Mouse (Mus musculus) mouse embryonic stem cell (cell line): ENCODE results near the gene Slc38a2.

Experiments
- in situ Hi-C, 2 experiments: fragments of 300-500 bp; cut with MboI; formaldehyde crosslinking; loops; 1 replicate in 1 of 2; 3 replicates in 1 of 2; pipeline ENCODE4 v1.14.3; 2019 to 2020; ENCODE audit warnings: low sequenced_read_pairs in 2 of 2, low pct_unique_long_range_greater_than_20kb in 1 of 2, mixed read lengths in 1 of 2; ENCODE audit not compliant: unreplicated experiment in 1 of 2

Gene Slc38a2

GRCm38 (mm10) chr15:96684132-96684830, 15.2 kb downstream of the Slc38a2 start:
- in situ Hi-C loops = no loop called here

GRCm38 (mm10) chr15:96678871-96679773, 20.4 kb downstream of the Slc38a2 start:
- in situ Hi-C loops = loop anchor here (5.0 to 10.0 kb wide), 2 partner anchors 132 to 134 kb away; no protein-coding TSS in a partner anchor

DNA sequence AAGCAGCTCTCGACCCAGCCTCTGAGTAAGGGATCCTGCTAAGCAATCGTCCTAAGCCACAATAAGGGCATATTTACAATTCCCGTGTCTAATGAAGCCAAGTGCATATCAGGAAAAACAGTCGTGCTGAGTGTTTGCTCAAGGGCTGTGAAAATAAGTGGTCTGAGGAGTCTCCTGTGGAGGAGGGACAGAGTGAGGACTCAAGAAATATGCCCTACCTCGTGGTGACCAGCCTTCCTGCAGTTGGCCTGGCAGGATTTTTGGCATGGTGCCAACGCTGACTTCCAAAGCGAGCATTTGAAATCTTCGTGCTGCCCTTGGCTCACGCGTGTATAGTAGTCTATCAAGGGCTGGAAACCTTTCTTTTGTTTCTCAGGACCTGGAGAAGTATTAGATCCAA, 23.0 kb downstream of the Slc38a2 start:
- in situ Hi-C loops = loop anchor here (5.0 to 10.0 kb wide), 2 partner anchors 129 to 132 kb away; no protein-coding TSS in a partner anchor

DNA sequence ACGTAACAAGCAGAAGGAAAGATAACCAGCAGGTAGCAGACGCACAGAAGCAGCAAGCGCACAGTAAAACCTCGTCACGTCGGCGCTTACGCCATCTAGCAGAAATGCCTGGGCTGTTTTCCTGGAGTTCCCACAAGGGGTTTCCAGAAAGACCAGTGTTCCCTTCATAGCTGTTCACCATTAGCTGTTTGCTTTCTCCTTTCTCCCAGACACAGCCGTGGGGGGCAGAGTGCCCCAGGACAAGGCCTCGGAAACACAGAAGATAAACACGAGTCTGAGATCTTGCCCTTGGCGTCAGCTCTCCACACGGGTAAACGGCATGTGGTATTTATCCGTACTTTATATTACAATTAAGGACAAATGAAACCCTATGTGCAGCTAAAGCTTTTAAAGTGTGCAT, 23.8 kb downstream of the Slc38a2 start:
- in situ Hi-C loops = loop anchor here (5.0 to 10.0 kb wide), 2 partner anchors 128 to 131 kb away; no protein-coding TSS in a partner anchor

DNA sequence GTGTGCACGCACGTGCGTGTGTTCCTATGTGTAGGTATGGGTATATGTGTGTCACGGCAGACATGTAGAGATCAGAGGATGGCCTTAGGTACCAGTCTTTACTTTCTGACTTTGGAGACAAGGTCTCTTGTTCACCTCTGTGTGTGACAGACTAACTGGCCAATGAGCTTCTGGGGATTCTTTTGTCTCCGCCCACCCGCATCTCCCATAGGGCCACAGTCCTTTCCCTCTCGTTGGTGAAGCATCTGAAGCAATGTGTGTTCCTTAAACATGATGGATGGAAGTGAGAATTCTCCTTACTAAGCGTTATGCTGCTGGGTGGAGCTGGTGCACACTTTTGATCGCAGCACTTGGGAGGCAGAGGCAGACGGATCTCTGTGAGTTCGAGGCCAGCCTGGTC, 24.5 kb downstream of the Slc38a2 start:
- in situ Hi-C loops = loop anchor here (5.0 to 10.0 kb wide), 2 partner anchors 128 to 130 kb away; no protein-coding TSS in a partner anchor

DNA sequence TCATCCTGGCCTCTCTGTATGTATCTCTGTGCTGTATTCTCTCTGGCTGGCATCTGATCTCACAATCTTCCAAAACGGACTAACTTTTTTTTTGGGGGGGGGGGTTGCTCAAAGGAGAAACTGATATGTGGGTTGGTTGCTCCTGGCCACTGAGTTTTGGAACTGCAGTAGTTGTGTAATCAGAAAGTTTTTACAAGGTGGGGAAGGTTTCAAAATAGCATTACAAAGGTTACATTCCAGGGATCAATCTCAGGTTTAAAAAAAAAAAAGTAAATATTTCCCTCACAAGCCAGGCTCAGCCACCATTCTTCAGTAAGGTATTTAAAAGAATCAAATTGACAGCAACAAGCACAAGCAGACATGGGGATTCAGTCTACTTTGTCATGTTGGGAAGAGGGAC, 25.4 kb downstream of the Slc38a2 start:
- in situ Hi-C loops = loop anchor here in 1 of 2 experiments (10.0 kb wide), 1 partner anchor 129 kb away; no protein-coding TSS in a partner anchor

DNA sequence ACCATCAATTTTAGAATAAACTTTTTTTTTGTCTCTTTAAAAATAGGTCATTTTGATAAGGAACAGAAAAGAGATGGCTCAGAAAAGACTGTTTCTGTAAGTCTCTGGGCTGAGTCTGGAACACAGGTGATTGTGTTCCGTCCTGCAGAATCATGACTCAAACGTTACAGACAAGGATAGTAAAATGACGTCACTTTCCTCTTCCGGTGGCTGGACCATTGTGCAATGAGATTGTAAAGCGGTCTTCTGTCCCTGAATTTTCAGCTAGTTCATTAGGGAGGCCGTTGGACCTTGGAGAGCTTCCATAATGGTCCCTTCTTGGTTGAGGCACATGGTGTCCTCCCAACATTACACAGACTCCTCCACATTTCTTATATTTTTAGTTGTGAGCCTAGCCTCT, 29.8 kb downstream of the Slc38a2 start:
- in situ Hi-C loops = loop anchor here in 1 of 2 experiments (10.0 kb wide), 1 partner anchor 125 kb away; no protein-coding TSS in a partner anchor

DNA sequence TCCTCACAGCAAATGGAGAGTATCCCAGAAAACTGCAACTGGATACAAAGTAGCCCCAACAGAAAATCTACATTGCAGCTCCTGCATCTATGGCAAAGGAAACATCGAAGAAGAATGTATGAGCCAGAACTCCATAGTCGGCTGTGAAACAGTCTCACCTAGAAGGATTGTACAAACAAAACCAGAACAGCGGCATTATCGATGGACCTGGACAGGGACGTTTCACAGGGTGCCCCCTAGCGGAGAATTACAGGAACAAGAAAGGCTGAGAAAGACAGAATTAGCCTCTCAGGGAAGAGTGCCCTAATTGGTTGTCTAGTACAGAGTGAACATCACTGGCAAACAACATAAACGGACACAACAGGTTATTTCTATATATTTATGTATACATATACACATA, 32.9 kb downstream of the Slc38a2 start:
- in situ Hi-C loops = no loop called here

DNA sequence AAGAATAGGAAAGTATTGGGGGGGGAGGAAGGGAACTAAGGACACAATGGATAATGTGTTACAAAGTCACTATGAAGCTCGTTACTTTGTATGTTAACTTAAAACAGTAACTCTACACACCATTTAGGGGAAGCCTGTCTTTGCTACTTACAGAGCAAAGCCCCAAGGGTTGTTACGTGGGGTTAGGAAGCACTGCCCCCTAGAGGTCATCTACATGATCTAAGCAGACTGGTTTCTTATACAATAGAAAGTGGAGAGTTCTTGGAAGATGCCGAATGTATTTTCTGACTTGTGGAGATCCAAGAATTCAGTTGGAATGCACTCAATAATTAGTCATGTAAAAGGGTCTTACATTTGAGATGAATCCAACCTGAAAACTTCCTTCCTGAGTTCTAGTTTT, 33.6 kb downstream of the Slc38a2 start:
- in situ Hi-C loops = no loop called here

- in situ Hi-C loops = no loop called here
Observed at GRCm38 (mm10) chr15:96660590-96661141, 38.9 kb downstream of the Slc38a2 start.

GRCm38 (mm10) chr15:96658275-96658602, 41.3 kb downstream of the Slc38a2 start:
- in situ Hi-C loops = no loop called here

- in situ Hi-C loops = no loop called here
Observed at GRCm38 (mm10) chr15:96657576-96658274, 41.8 kb downstream of the Slc38a2 start.

DNA sequence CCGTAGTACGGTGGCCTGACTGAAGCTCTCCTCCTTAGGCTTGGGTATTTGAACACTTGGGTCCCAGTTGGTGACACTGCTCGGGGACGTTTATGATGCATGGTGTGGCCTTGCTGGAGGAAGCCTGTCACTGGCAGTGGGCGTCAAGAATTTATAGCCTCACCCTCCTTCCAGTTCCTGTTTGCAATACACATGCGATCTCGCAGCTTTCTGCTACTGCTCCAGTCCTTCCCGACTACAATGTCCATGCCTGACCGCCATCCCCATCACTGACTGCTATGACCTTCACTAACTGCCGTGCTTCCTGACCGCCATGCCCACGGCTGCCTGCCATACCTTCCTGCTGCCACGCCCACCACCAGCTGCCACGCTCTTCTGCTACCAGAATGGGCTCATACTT, 44.0 kb downstream of the Slc38a2 start:
- in situ Hi-C loops = no loop called here

DNA sequence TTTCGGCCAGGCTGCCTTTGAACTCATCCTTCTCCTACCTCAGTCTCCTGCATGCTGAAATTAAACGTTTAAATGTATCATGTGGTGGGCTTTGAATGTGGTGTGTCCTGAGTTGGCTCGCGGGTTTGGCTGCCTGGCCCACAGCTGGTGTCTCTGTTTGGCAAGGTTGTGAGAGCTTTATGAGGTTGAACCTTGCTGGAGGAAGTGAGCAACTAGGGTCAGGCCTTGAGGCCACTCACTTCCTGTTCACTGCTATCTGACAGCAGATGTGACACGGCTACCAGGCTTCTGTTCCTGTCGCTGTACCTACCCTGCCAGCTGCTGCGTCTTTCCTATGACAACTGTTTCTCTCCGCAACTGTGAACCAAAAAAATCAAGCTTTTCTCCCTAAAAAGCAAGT, 44.8 kb downstream of the Slc38a2 start:
- in situ Hi-C loops = no loop called here

DNA sequence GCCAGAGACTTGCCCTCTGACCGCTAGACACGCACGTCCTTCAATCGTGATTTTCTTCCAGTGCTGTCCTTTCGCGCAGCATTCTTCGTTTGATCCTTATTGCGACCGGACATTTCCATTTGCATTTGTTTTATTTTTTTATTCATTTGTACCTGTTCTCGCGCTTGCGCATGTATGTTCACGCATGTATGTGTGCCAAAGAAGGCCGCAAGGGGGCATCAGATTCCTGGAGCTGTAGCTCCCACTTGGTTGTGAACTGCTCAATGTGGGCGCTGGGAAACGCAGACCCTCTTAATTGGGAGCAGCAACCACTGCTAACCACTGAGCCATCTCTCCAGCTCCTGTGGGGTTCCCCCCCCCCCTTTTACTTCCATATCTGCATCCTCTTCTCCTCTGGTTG, 46.5 kb downstream of the Slc38a2 start:
- in situ Hi-C loops = no loop called here

DNA sequence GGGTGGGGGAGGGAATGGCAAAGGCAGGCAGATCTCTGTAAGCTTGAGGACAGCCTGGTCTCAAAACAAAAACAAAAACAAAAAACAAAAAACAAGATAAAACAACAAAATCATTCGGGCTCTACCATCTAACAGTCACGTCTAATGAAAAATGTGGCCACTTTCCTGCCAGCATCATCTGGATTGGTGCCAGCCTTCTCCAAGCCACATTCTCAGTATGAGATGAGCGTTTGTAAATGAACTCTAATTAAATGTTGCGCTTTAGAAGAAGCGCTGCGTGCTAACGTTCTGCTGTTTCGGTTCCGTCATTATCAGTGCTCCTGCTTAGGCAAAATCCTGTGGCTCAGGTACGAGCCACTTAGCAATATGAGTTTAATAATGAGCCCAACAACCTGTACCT, 47.0 kb downstream of the Slc38a2 start:
- in situ Hi-C loops = no loop called here

DNA sequence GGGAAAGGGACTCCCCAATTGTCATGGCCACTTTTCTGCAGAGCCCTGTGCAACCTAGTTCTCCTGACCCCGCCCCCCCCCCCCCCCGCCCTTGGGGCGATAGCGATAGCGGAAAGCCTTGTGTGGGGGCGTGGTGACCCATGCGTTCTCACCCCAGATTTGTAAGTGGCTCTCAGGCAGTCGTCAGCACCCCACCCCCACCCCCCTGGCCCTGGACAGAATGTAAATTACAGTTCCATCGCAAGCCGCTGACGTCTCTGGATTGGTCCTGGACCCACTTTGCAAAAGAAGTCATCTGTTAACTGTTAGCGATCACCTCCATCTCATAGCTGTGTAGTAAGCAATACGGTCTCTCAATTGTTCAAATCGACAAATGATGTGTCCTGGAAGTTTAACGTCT, 52.2 kb downstream of the Slc38a2 start:
- in situ Hi-C loops = no loop called here
